Mouse (Mus musculus): Measurements from ENCODE around the gene Olfr1254. TPM values are rescaled to one million over a fixed set of nuclear protein-coding genes. Genes with fewer than 3 reads are reported as not detected.

Gene Olfr1254
- polyA plus RNA-seq (2014; fragmentation: Illumina TruSeq; extraction: RNeasy Lipid Tissue Mini Kit (QIAGEN cat#74804); ENCODE audit: low read depth, low replicate concordance): not detected

GRCm38 (mm10) chr2:89793519-89793918 lies at the start of gene Olfr1254:
Gene Olfr1254 (minus strand): TSS chr2:89793619.

GRCm38 (mm10) chr2:89841455-89841854 lies 48.0 kb upstream of the Olfr1254 start, which contains the start of gene Olfr1256:
Gene Olfr1256 (minus strand): TSS chr2:89841555.

GRCm38 (mm10) chr2:89811751-89812150 lies 18.3 kb upstream of the Olfr1254 start, which contains the start of gene Olfr1255:
Gene Olfr1255 (plus strand): TSS chr2:89812051.

GRCm38 (mm10) chr2:89756990-89757389 lies 36.4 kb downstream of the Olfr1254 start, which contains the start of gene Olfr1253:
Gene Olfr1253 (minus strand): TSS chr2:89757090.

Other genes starting within 250 kb of the Olfr1254 start
- gene Olfr1245, start 215.2 kb downstream of the Olfr1254 start, polyA plus RNA-seq (2014; fragmentation: Illumina TruSeq; extraction: RNeasy Lipid Tissue Mini Kit (QIAGEN cat#74804); ENCODE audit: low read depth, low replicate concordance): not detected
- not detected for gene Olfr1246, start 200.5 kb downstream of the Olfr1254 start, polyA plus RNA-seq (2014; fragmentation: Illumina TruSeq; extraction: RNeasy Lipid Tissue Mini Kit (QIAGEN cat#74804); ENCODE audit: low read depth, low replicate concordance)
- not detected for gene Olfr1247, start 179.5 kb downstream of the Olfr1254 start, polyA plus RNA-seq (2014; fragmentation: Illumina TruSeq; extraction: RNeasy Lipid Tissue Mini Kit (QIAGEN cat#74804); ENCODE audit: low read depth, low replicate concordance)
- gene Olfr1248, start 175.4 kb downstream of the Olfr1254 start, polyA plus RNA-seq (2014; fragmentation: Illumina TruSeq; extraction: RNeasy Lipid Tissue Mini Kit (QIAGEN cat#74804); ENCODE audit: low read depth, low replicate concordance): not detected
- not detected for gene Olfr1249, start 158.6 kb downstream of the Olfr1254 start, polyA plus RNA-seq (2014; fragmentation: Illumina TruSeq; extraction: RNeasy Lipid Tissue Mini Kit (QIAGEN cat#74804); ENCODE audit: low read depth, low replicate concordance)
- not detected for gene Olfr1250, start 132.2 kb downstream of the Olfr1254 start, polyA plus RNA-seq (2014; fragmentation: Illumina TruSeq; extraction: RNeasy Lipid Tissue Mini Kit (QIAGEN cat#74804); ENCODE audit: low read depth, low replicate concordance)
- gene Olfr1251, start 121.7 kb downstream of the Olfr1254 start, polyA plus RNA-seq (2014; fragmentation: Illumina TruSeq; extraction: RNeasy Lipid Tissue Mini Kit (QIAGEN cat#74804); ENCODE audit: low read depth, low replicate concordance): not detected
- not detected for gene Olfr1252, start 68.6 kb downstream of the Olfr1254 start, polyA plus RNA-seq (2014; fragmentation: Illumina TruSeq; extraction: RNeasy Lipid Tissue Mini Kit (QIAGEN cat#74804); ENCODE audit: low read depth, low replicate concordance)
- gene Olfr1253, start 36.5 kb downstream of the Olfr1254 start, polyA plus RNA-seq (2014; fragmentation: Illumina TruSeq; extraction: RNeasy Lipid Tissue Mini Kit (QIAGEN cat#74804); ENCODE audit: low read depth, low replicate concordance): not detected
- gene Olfr1255, start 18.4 kb upstream of the Olfr1254 start, polyA plus RNA-seq (2014; fragmentation: Illumina TruSeq; extraction: RNeasy Lipid Tissue Mini Kit (QIAGEN cat#74804); ENCODE audit: low read depth, low replicate concordance): not detected
- gene Olfr1256, start 47.9 kb upstream of the Olfr1254 start, polyA plus RNA-seq (2014; fragmentation: Illumina TruSeq; extraction: RNeasy Lipid Tissue Mini Kit (QIAGEN cat#74804); ENCODE audit: low read depth, low replicate concordance): not detected
- not detected for gene Olfr48, start 54.6 kb upstream of the Olfr1254 start, polyA plus RNA-seq (2014; fragmentation: Illumina TruSeq; extraction: RNeasy Lipid Tissue Mini Kit (QIAGEN cat#74804); ENCODE audit: low read depth, low replicate concordance)
- gene Olfr1257, start 84.8 kb upstream of the Olfr1254 start, polyA plus RNA-seq (2014; fragmentation: Illumina TruSeq; extraction: RNeasy Lipid Tissue Mini Kit (QIAGEN cat#74804); ENCODE audit: low read depth, low replicate concordance): not detected
- not detected for gene Olfr1258, start 133.7 kb upstream of the Olfr1254 start, polyA plus RNA-seq (2014; fragmentation: Illumina TruSeq; extraction: RNeasy Lipid Tissue Mini Kit (QIAGEN cat#74804); ENCODE audit: low read depth, low replicate concordance)
- not detected for gene Olfr1259, start 155.0 kb upstream of the Olfr1254 start, polyA plus RNA-seq (2014; fragmentation: Illumina TruSeq; extraction: RNeasy Lipid Tissue Mini Kit (QIAGEN cat#74804); ENCODE audit: low read depth, low replicate concordance)
- gene Olfr1260, start 180.7 kb upstream of the Olfr1254 start, polyA plus RNA-seq (2014; fragmentation: Illumina TruSeq; extraction: RNeasy Lipid Tissue Mini Kit (QIAGEN cat#74804); ENCODE audit: low read depth, low replicate concordance): not detected
- gene Olfr1261, start 197.6 kb upstream of the Olfr1254 start, polyA plus RNA-seq (2014; fragmentation: Illumina TruSeq; extraction: RNeasy Lipid Tissue Mini Kit (QIAGEN cat#74804); ENCODE audit: low read depth, low replicate concordance): not detected
- not detected for gene Olfr1262, start 206.5 kb upstream of the Olfr1254 start, polyA plus RNA-seq (2014; fragmentation: Illumina TruSeq; extraction: RNeasy Lipid Tissue Mini Kit (QIAGEN cat#74804); ENCODE audit: low read depth, low replicate concordance)
- gene Olfr1263, start 218.5 kb upstream of the Olfr1254 start, polyA plus RNA-seq (2014; fragmentation: Illumina TruSeq; extraction: RNeasy Lipid Tissue Mini Kit (QIAGEN cat#74804); ENCODE audit: low read depth, low replicate concordance): not detected
- not detected for gene Olfr1264, start 232.0 kb upstream of the Olfr1254 start, polyA plus RNA-seq (2014; fragmentation: Illumina TruSeq; extraction: RNeasy Lipid Tissue Mini Kit (QIAGEN cat#74804); ENCODE audit: low read depth, low replicate concordance)
- gene Olfr1265, start 241.7 kb upstream of the Olfr1254 start, polyA plus RNA-seq (2014; fragmentation: Illumina TruSeq; extraction: RNeasy Lipid Tissue Mini Kit (QIAGEN cat#74804); ENCODE audit: low read depth, low replicate concordance): not detected